8 mouse cellular contexts compared by ENCODE assay signal in genomic region chr7:63752081-63752480, GRCm38 (mm10).
DNase-seq lines count a peak whose midpoint lies in the region; TF ChIP-seq lines count a peak whose summit lies in the region.
"Had no signal": no experiment of that assay in that cellular context is flagged by ENCODE, and none has a peak within 500 bp of the region (broad histone marks: within the 10 kb centered on the region; RNA-seq: fewer than 3 reads in every experiment).

No protein-coding gene starts in this region.

- H3K4me3 ChIP-seq in kidney, adult 2 months (ENCODE audit: insufficient read depth, low read depth, low read length), result no peak overlapping the region
- H3K4me3 ChIP-seq in CH12.LX (replicated peaks in 1 of 3; ENCODE audit: low read depth in 2 of 3, low read length in 2 of 3, poor library complexity in 1 of 3), result no peak overlapping the region
- H3K4me3 ChIP-seq: megakaryocyte, embryonic 14.5 days had no signal

- in situ Hi-C loops in CH12.LX (cut with MboI; ENCODE audit: low pct_ligation_motif_present, low pct_unique_long_range_greater_than_20kb, low sequenced_read_pairs), result loop anchor here (5.0 to 25.0 kb wide), 4 partner anchors 105 to 403 kb away; partner anchors contain the start of gene Trpm1

- peak; percentile 72 for TF ChIP-seq RAD21 in CH12.LX (IDR thresholded peaks at IDR 0.05; ENCODE audit: low read depth, low read length)

- TF ChIP-seq CTCF in kidney, adult 2 months (conservative IDR thresholded peaks at IDR 0.05; ENCODE audit: insufficient read depth, insufficient read length, low read depth, low read length), result peak; percentile 58
- peak; percentile 79 to 83 for TF ChIP-seq CTCF in CH12.LX (conservative IDR thresholded peaks at IDR 0.05 in 1 of 2, IDR thresholded peaks at IDR 0.05 in 1 of 2; ENCODE audit: low read depth in 2 of 2, low read length in 2 of 2)

- dilution Hi-C loops in CH12.LX (cut with MboI; ENCODE audit: extremely low pct_ligation_motif_present, extremely low pct_unique_long_range_greater_than_20kb, low sequenced_read_pairs), result no loop called here

- whole genome bisulfite sequencing in kidney, adult 2 months, result 43% methylated on average over 4 of the region's 4 CpGs

- H3K4me1 ChIP-seq in kidney, adult 2 months (ENCODE audit: control insufficient read depth, insufficient read depth, low read length), result no peaks in the 10 kb centered on the region
- H3K4me1 ChIP-seq in CH12.LX (ENCODE audit: control insufficient read depth in 1 of 2, insufficient read depth in 2 of 2), result peaks cover 11 to 15% of the 10 kb centered on the region in 2 experiments

- no peaks in the 10 kb centered on the region for H3K79me2 ChIP-seq in CH12.LX (replicated peaks; ENCODE audit: control insufficient read depth, extremely low read depth, insufficient read depth, poor library complexity, severe bottlenecking)

- no peak overlapping the region for H3K4me2 ChIP-seq in CH12.LX (ENCODE audit: insufficient read depth, low read depth, poor library complexity, severe bottlenecking)

- no peak for TF ChIP-seq POLR2A in kidney, adult 2 months (IDR thresholded peaks at IDR 0.05; ENCODE audit: low read depth, low read length)
- TF ChIP-seq POLR2A in CH12.LX (IDR thresholded peaks at IDR 0.05; ENCODE audit: low read depth, low read length), result no peak

- no peak for TF ChIP-seq EP300 in CH12.LX (IDR thresholded peaks at IDR 0.05; ENCODE audit: low read length)

- H3K36me3 ChIP-seq in kidney, adult 2 months (ENCODE audit: control insufficient read depth, insufficient read depth, low read length), result no peaks in the 10 kb centered on the region
- no peaks in the 10 kb centered on the region for H3K36me3 ChIP-seq in CH12.LX (replicated peaks in 1 of 2; ENCODE audit: control insufficient read depth in 1 of 2, insufficient read depth in 1 of 2, low read length in 1 of 2)

- H3K9me3 ChIP-seq in CH12.LX (replicated peaks; ENCODE audit: low read length), result no peaks in the 10 kb centered on the region

- H3K9ac ChIP-seq in CH12.LX (ENCODE audit: insufficient read depth, low read depth), result no peak overlapping the region

- DNase-seq in kidney, adult 2 months, result peak; percentile 51
- DNase-seq in kidney, adult 11 months, result no peak
- DNase-seq in CH12.LX (ENCODE audit: extremely low read depth) (peak; percentile 46), R1 (ENCODE audit: low read depth, low spot score) (peak; percentile 60)
- DNase-seq in embryo, embryonic 9.5 days (ENCODE audit: extremely low spot score), result peak; percentile 46
- DNase-seq in lung, adult 18-20 months, result peak; percentile 22 to 52
- DNase-seq in spleen, postnatal 36 days (ENCODE audit: low spot score in 2 of 2), result peak; percentile 19 to 29

- H3K27me3 ChIP-seq in kidney, adult 2 months (replicated peaks; ENCODE audit: control insufficient read depth, insufficient read depth, low read length), result no peaks in the 10 kb centered on the region
- peaks cover 13% of the 10 kb centered on the region for H3K27me3 ChIP-seq in CH12.LX (replicated peaks)

- H3K27ac ChIP-seq in kidney, adult 2 months (ENCODE audit: insufficient read depth, low read depth, low read length), result no peak overlapping the region
- H3K27ac ChIP-seq in CH12.LX (ENCODE audit: insufficient read depth, low read depth), result no peak overlapping the region

TF ChIP-seq in CH12.LX, 34 proteins besides CTCF, POLR2A, EP300 and RAD21:
- TF ChIP-seq E2F4 (IDR thresholded peaks at IDR 0.05; ENCODE audit: insufficient replicate concordance, low read depth, low read length) (no peak), SMC3 (IDR thresholded peaks at IDR 0.05; ENCODE audit: low read depth, low read length) (peak; percentile 69), ZC3H11A (IDR thresholded peaks at IDR 0.05; ENCODE audit: low read depth, low read length) (peak; percentile 26), MAX (IDR thresholded peaks at IDR 0.05; ENCODE audit: low read length) (no peak)
